Mouse (Mus musculus) T-helper 2 cell (primary cell): ENCODE measurements at regions not wholly inside any gene's neighbourhood (a gene's known extent, or its start where the extent isn't known, plus 50 kb on each side); places are given as distances from the start of the nearest gene placed in this dataset.

Experiments used
- in situ Hi-C: fragments of 300-600 bp; cut with MboI, MseI; formaldehyde crosslinking; loops from one replicate; pipeline ENCODE4 v1.15.1; 2025; ENCODE audit warnings: high pct_unique_total_duplicates

DNA sequence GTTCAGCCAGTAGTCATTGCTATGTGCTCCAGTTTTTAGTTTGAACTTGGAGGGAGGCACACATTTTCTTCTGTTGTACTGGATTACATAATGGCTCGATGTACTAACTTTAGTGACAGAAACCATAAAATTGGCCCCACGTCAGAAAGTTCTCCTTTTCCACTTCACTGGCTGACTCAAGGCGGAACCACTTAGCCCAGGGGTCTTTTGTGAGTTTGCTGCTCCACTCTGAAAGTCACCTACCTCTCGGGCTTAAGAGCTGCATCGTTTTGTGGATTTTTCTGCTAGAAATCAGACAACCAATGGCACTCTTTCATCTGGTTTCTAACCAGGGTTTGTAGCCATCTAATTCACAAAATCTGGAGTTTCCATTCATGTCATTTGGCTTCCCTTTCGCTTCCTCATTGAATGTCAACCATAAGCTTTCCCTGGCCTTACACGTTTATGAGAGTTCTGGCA lies 304.8 kb upstream of the Cited2 start:
- in situ Hi-C loops, result no loop called here

DNA sequence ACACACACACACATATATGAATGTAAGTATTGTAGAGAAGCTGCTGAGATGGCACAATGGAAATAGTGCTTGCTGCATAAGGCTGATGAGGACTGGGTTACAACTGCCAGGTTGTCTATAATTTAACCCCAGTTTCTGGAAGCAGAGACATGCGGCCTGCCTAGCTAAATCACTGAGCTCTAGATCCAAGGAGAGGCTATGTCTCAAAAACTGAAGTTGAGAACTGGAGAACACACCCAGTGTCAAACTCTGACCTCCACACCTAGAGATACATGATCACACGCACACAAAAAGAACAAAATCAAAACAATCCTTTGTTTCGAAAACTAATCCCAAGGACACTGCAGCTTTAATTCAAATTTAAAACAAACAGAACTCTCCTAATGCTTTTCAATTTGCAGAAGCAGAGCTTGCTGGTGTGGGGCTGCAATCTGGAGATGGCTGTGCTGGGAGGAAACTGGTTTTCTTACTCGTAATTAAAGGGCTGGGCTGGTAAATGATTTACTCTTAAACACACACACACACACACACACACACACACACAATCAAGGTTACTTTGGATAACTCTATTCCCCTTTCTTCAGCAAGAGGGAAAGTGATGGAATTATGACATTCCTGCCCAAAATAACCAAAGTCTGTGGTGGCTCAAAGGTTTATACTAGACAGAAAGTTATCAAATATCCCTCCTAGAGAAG lies 299.3 kb upstream of the Cited2 start:
- in situ Hi-C loops, result no loop called here

DNA sequence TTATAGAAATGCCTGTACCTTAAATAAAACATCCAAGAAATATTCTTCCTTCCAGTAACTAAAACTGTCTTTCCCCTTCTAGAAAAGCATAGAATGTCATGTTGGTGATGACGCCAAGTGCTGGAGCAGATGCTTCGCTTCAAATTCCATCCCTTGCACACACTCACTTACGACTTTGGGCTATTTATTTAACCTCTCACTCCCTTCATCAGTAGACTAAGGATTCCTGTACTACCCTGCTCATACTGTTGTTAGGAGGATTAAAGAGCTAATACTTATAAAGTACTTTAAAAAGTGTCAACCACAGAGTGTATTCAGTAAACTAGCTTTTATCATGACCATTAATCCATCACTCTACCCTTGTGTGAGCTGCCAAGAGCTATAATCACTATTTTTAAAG lies 296.8 kb upstream of the Cited2 start:
- in situ Hi-C loops, result no loop called here

DNA sequence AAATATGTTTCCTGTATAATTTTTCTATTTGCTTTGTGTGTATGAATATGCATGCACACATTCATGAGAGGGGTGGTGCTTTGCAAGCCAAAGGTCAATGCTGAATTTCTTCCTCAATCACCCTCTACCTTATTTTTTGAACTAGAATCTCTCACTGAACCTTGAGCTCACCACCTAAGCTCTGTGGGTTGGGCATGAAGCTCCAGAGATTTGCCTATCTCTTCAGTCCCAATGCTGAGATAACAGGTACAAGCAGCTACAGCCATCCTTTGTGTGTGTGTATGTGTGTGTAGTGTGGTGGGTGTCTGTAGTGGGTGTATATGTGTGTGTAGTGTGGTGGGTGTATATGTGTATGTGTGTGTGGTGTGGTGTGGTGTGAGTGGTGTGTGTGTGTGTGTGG lies 295.7 kb upstream of the Cited2 start:
- in situ Hi-C loops, result no loop called here

DNA sequence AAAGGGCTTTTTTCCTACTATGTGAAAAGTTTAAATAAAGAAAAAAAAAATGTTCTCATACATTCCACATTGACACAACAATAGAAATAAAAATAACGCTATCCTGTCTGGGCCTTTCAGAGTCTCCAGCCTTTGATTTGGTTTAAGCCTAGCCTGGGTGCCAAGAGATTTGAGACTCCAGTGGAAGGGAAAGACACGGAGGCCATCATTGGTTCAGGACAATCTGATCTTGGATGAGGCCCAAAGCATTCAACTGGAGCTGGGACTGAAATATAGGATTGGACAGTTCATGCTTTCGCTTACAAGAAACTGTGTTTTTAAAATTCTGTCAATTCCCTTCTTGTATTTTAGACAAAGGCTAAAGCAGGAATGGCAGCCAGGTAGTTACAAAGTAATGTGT lies 294.7 kb upstream of the Cited2 start:
- in situ Hi-C loops, result no loop called here

DNA sequence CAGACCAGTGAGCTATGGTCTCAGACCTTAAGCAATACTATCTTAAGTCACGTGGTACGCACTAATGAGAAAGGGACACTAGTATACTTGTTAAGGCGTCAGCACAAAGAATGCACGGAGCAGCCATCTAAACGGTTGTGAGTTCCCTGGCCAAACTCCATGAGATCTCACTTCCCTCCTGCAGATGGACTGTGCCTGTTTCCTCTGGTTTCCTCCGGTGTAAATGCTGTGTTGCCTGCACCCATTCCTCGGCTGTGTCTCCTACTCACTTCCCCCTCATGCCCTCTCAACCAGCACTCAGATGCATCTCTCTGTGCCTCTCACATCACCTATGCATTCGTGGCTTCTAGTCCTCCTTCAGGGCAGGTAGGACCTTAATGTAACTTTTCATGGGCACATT lies 291.9 kb upstream of the Cited2 start:
- in situ Hi-C loops, result no loop called here

DNA sequence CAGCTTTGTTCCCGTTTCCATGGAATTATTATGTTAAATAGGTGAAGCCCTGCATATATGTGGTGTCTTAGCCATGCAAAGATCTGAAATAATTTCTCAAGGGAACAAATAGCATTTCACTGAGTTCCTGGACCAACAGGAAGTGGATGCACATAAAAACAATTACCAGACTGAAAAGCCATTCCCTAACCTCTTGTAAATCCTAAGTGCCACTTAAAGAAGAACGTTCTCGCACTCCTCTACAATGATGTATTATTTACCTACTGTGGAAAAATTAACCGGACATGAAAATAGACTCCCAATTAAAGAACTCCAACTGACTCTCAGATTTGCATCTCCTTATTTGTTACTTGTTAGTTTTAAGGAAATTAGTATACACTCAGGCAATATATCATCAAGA lies 288.9 kb upstream of the Cited2 start:
- in situ Hi-C loops, result no loop called here

DNA sequence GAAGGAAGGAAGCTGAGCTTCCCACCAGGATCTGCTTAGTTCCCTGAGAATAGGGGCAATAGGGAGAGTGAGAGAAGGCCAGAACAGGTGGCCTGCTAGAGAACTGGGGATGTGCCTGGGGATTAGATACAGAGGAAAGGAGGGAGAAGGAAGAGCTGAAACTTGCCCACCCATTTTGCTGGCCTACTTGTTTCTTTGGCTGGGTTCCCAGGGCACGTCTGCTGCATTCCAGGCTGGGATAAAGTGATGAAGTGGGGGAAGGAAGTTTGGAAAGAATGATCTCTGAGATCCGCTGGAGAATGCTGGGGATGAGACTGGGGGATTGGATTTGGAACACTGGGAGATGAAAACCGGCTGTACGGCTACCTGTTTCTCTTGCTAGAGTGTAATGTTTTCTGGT lies 272.8 kb upstream of the Cited2 start:
- in situ Hi-C loops, result no loop called here

DNA sequence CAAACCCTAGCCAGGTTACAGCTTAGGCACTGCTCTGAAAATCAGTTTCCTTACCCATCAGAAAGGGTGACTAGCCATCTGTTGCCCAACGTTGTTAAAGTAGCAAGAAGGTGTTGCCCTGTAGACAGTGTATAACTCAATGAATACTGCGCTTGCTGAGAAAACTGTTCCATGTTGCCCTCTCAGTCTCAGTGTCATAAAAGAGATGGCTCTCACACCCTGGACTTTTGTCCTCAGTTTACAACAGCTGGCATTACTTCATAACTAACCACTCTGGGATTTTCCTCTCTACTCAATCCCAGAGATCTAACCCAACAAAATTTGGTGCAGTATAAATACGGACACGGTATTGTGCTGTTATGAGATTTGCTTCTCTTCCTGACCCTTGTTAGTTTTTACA lies 252.1 kb upstream of the Cited2 start:
- in situ Hi-C loops, result no loop called here

DNA sequence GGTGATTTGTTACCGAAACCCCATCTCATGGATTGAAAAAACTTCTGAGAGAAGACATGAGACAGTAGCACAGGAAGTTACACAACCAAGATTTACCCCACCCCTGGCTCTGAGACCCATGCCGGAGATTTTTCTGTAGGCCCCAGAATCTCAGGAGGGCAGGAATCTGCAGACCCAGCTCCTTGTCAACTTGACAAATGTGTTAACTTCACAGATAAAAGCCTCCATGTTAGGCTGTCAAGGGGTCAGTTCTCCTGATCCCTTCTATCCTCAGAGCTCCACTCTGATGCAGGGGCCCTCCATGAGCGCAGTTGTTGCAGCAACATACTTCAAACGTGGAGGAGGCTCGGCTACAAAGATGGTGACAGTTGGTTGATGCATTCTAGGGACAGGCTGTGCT lies 250.5 kb upstream of the Cited2 start:
- in situ Hi-C loops, result no loop called here

DNA sequence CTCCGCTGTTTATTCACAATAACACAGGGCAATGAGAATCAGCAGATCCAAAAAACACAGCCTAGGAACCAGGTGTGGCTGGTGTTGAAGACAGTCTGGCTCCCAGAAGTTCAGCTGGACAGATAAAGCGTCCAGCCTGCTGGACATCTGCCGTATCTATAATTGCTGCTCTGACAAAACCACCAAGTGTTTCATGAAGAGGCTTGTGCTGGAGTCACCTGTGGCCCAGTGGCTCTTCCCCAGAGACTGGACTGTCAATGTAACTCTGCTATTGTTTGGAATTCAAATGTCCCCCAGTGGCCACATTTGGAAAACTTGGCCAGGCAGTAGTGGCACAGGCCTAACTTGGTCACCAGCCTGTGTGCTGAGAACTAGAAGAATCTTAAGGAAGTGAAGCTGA lies 247.0 kb upstream of the Cited2 start:
- in situ Hi-C loops, result no loop called here

DNA sequence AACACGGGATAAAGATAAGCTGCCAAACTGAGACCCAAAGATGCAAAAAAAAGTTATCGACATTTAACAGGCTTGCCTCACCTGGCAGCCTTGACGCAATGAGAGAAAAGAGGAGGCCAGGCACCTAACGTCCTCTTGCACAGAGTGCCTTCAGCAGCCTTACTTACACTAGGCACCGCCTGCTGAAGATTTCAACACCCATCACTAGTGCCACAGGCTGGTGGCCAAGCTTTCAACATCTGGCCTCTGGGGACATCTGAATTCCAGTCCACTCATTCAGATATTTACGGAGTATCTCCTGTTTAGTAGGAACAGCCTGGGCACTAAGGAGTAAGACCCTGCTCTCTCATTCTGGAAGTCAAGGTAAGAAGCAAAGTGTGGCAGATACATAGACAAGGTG lies 246.3 kb upstream of the Cited2 start:
- in situ Hi-C loops, result no loop called here

DNA sequence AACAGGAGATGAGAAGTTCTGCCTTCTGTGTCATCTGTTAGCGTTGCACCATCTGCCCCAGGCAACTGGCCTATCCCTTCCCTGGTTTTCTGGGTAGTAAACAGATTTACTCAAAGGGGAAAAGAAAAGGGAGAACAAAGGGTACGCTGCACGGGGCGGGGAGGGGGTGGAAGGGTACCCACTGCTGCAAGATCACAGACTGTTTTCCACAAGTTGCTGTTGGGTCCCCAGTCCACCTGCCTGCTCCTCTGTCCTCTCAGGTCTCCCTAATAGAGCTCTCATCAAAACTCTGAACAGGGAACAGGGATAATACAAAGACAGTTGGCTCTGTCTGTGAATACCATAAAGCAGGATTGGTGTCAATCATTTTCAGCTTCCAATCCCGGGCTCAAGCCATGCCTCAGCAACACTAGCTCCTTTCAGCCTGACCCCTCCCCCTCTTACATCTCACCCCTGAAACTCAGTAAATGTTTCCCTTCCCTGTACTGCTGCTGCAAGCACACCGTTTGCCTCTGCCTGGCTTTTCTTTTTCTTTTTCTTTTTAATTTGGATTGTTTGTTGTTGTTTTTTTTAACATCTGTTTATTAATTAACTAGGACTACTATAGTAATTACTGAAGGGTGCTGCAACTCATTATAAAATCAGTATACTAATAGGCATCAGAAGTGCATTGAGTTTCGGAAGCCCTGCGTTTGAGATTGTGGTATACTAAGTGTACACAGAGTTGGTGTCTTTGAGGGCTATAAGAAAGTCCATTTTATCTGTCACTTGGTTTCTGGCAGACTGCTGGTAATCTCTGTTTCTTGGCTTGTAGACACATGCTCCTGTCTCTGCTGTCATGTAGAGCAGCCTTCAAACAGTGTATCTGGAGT lies 244.0 kb upstream of the Cited2 start:
- in situ Hi-C loops, result no loop called here

DNA sequence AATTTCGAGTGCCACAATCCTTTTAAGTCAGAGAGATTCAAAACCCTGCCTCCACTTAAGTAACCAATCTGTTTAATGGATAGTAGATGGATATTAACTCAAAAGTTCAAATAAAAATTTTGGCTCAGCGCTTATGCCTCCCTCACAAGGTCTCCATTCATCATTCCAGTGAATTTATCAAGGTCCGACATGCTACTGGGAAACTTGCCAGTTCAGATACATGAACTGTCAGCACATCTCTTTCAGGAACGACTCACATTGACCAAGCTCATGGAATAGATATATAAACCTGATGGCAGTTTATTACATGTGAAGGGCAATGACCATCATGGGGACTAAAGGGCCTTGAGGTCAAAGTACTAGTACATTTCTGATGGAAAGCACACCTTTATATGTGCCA lies 240.3 kb upstream of the Cited2 start:
- in situ Hi-C loops, result no loop called here

DNA sequence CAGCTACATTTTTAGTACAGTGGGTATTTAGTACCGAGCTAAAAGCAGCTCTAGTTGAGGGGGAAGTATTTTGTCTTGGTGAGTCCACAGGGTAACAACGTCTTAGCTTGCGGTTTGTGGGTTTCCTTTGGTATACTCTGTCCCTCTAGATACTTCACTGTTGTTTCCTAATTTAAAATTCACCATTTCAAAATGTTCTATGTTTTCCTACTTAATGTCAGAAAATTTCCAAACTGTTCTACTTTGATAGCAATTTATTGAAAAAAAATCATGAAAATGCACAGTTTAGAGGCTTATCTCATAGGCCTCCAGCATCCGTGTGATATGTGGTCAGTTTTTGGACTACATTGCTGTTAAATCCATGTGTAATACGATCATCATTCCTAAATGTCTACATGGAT lies 238.0 kb upstream of the Cited2 start:
- in situ Hi-C loops, result no loop called here

DNA sequence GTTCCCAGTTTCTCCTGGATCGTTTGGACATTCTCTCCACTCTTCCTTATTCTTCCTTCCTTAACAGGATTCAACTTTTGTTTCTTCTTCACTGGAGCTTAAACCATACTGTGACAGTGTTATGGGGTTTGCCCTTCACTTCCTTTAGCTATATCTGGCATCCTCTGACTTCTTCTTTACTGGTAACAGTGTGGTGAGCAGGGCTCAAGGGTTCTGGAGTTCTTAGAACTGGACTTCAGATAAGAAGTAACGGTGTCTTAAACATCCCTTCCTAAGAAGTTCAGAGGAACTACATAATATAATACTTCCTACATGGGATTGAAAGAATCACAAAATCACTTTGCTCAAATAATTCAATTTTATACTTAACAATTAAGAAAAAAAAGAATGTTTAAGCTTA lies 237.5 kb upstream of the Cited2 start:
- in situ Hi-C loops, result no loop called here

DNA sequence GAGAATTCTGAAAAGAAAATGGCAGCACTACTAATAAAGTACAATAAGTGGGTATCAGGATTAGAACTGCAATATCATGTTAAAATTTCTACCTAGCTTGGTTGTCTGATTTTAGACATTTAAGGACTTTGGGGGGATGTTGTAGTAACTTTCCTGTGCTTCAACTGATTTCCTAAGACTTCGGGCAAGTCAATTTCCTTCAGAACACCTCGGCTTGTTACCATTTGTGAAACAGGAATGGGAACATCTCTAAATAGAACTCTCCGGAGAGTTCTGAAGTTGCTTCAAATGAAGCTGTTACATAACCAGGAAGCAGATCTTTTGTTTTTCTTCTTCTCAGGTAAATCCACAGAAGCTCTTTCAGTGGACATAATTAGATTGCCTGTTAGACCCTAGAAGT lies 237.0 kb upstream of the Cited2 start:
- in situ Hi-C loops, result no loop called here

DNA sequence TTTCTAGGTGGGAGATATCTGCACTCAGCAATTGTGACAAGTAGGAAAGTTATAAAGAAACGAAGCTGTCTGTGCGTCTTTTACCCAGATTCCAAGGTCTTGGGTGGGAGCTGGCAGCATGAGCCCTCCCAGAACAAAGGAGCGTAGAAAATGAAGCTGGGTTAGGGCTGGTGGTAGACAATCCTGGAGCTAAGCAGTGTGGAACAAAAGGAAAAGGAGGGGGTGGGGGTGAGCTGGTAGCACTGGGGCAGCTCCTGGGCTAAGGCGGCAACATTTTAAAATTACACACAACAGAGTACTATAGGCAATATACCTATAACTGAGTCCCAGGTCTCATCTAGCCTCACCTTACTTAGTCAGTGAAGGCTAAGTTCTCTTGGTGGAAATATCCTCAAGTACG lies 235.6 kb upstream of the Cited2 start:
- in situ Hi-C loops, result no loop called here

DNA sequence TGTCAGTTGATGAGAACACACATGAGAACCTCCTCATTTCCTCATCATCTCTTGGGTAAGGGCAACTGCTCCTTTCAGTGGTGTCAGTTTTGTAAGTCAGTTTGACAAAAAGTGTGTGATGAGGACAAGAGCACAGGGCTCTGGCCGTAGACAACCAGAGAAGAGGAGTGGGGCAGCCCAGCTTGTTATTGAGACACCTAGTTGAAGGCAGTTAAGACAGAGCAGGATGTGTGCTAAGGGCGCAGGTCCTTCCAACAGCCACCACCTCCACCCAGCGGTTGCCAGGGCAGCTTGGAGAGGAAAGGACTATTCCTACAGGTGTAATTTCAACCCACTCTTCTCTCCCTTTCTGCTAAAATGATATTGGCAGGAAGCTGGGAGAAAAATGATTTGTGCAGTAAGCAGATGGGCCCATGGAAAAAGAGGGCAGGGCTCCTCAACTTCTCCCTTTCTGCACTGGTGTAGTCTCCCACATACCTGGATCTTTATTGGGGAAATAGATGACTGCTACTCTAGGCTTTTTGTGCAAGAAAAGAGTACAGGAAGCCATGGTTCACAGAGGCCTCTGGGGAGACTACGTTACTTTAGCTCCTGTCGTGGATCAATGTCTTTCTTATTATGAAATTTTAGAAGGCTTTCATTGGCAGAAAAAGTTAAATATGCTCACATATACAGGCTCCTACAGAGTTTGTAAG lies 231.3 kb upstream of the Cited2 start:
- in situ Hi-C loops, result no loop called here

DNA sequence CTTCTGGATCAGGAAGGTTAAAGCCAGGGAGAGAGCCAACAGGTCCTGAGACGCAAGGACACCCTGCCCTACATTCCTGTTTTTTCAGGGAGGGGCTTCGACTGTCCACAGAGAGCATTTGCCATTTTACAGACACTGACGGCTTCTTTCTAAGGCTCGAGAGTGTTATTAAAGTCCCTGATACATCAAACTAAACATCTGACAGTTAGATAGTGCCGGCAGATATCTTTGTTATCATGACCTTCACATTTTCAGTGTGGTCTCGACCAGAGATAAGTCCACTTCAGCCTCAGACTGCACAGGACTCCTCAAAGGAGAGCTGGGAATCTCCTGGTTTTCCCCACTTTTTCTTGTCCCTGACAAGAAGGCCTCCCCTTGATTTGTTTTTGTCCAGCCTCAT lies 229.9 kb upstream of the Cited2 start:
- in situ Hi-C loops, result no loop called here

DNA sequence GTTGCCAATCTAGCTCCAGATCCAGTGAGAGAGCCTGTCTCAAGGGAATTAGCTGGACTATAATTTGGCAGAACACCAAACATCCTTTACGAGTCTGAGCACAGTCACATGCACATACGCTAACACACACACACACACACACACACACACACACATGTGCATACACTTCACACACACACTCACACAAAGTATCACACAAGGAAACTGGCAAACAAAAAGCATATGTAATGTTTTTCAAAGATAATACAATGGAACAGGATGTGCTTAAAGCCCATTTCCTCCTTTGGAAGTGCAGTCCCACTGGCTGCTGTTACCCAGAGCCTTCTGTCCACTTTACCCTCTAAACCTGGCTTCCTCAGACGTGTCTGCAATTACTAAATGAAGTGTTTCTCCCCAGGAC lies 226.2 kb upstream of the Cited2 start:
- in situ Hi-C loops, result no loop called here

DNA sequence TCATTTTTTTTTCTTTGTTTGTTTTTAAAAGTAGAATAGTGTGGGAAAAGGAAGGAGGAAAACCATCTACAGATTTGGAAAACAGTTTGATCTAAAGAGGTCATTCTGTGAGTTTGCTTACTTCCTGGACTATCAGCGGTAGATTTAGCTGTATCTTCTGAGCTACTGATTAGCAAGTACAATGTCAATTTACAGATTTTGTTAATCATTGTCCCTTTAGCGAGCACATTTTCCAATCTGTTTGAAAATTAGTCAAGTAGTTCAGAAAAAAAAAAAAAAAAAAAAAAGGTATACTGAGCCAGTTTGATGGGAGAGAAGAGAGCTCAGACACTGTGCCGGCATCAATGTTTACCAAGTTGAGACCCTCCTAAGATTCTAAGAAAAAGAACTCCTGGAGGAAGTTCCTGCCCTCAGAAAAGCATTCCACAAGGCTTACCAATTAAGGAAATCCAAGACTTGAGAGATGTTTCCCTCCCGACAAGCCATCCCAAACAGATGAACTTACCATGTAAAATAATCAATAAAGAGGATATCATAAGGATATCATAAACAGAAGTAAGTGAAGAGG lies 212.3 kb upstream of the Cited2 start:
- in situ Hi-C loops, result no loop called here
